12 mouse cellular contexts compared by ENCODE assay signal in the genomic region with DNA sequence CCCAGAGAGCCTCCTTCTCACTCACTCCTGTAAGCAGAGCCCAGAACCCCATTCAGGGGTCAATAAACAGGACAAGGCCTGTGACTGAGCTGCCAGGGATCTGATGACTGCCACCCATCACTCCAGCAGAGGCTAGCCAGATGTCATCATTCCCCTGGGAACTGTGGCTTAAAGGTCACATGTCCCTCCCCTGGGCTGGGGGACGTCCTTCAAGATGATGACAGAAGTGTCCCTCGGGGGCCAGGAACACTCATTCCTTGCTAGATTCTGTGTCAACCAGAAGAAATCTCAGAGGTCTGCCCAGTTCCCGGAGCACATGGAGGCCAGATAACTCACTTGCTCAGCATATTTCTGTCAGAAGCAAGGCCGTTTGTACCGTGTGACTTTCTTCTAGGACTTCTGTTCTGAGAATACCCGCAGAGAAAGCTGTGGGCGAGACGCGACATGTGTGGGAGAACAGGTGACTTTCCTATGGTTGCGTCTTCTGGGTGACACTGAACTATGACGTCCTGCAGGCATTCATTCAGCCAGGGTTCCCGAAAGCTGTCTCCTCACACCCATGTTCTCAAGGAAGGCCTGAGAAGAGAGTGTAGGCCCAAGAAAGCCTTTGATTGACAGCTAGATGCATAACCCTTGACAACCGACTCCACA. TPM values are rescaled to one million over a fixed set of nuclear protein-coding genes. Genes with fewer than 3 reads are reported as not detected.
DNase-seq lines count a peak whose midpoint lies in the region; ATAC-seq and TF ChIP-seq lines count a peak whose summit lies in the region.
"Had no signal": no experiment of that assay in that cellular context is flagged by ENCODE, and none has a peak within 500 bp of the region (broad histone marks: within the 10 kb centered on the region; RNA-seq: fewer than 3 reads in every experiment).

No protein-coding gene starts in this region.

- H3K27ac ChIP-seq in kidney, embryonic 16.5 days (ENCODE audit: low read length), result no peak overlapping the region
- H3K27ac ChIP-seq in midbrain, postnatal 0 days (ENCODE audit: low read depth, low read length), result no peak overlapping the region
- H3K27ac ChIP-seq: macrophage had no signal

- H3K4me3 ChIP-seq in kidney, embryonic 16.5 days (ENCODE audit: low read length), result no peak overlapping the region
- no peak overlapping the region for H3K4me3 ChIP-seq in midbrain, postnatal 0 days (ENCODE audit: low read depth, low read length)
- H3K4me3 ChIP-seq: erythroblast, embryonic 14.5 days had no signal

- H3K36me3 ChIP-seq in kidney, embryonic 16.5 days (ENCODE audit: insufficient read depth, low read length), result peaks cover 4% of the 10 kb centered on the region; the same call in 1 of the 2 replicates
- no peaks in the 10 kb centered on the region for H3K36me3 ChIP-seq in midbrain, postnatal 0 days (ENCODE audit: insufficient read depth, low read length)

- no peak overlapping the region for H3K9ac ChIP-seq in kidney, embryonic 16.5 days (replicated peaks; ENCODE audit: low read length)
- no peak overlapping the region for H3K9ac ChIP-seq in midbrain, postnatal 0 days (replicated peaks; ENCODE audit: low read length, poor library complexity, severe bottlenecking)

- 49% methylated on average over 13 of the region's 13 CpGs for WGBS in kidney, embryonic 16.5 days
- WGBS in midbrain, postnatal 0 days, result 78% methylated on average over 13 of the region's 13 CpGs

- no peak for TF ChIP-seq CTCF in midbrain, postnatal 0 days (IDR thresholded peaks at IDR 0.05)

- no peak for ATAC-seq in kidney, embryonic 16.5 days (ENCODE audit: low FRiP score, low TSS enrichment)
- no peak for ATAC-seq in midbrain, postnatal 0 days (ENCODE audit: low FRiP score)

- peaks cover 7% of the 10 kb centered on the region; the same call in 1 of the 2 replicates for H3K9me3 ChIP-seq in kidney, embryonic 16.5 days (ENCODE audit: low read length)
- no peaks in the 10 kb centered on the region for H3K9me3 ChIP-seq in midbrain, postnatal 0 days (ENCODE audit: low read length)

- peak; percentile 59 for DNase-seq in kidney, adult 11 months
- peak; percentile 46 to 54 for DNase-seq in adrenal gland, adult 18-20 months (ENCODE audit: low spot score in 2 of 2)
- DNase-seq in heart, postnatal 10 days, result peak; percentile 55 to 66
- peak; percentile 58 for DNase-seq in lung, postnatal 25 days (ENCODE audit: low spot score)
- DNase-seq in spleen, adult 18-20 months, result no peak
- DNase-seq in midbrain, postnatal 0 days (ENCODE audit: low spot score), result no peak
- DNase-seq in left cerebral cortex, postnatal 36 days (ENCODE audit: low spot score in 2 of 2), result no peak
- DNase-seq: cerebellum, adult 11-12 months; thymus, adult 2 months had no signal

- peaks cover 59% of the 10 kb centered on the region for H3K4me1 ChIP-seq in kidney, embryonic 16.5 days (ENCODE audit: insufficient read depth, low read length)
- no peaks in the 10 kb centered on the region for H3K4me1 ChIP-seq in midbrain, postnatal 0 days (ENCODE audit: insufficient read depth, low read length)

- H3K4me2 ChIP-seq in kidney, embryonic 16.5 days (replicated peaks; ENCODE audit: low read depth, low read length), result no peak overlapping the region
- no peak overlapping the region for H3K4me2 ChIP-seq in midbrain, postnatal 0 days (ENCODE audit: low read depth, low read length, poor library complexity, severe bottlenecking)

- no peaks in the 10 kb centered on the region for H3K27me3 ChIP-seq in kidney, embryonic 16.5 days (ENCODE audit: insufficient read depth, low read length)
- H3K27me3 ChIP-seq in midbrain, postnatal 0 days (ENCODE audit: insufficient read depth, low read length), result no peaks in the 10 kb centered on the region

- intact Hi-C loops in heart, postnatal 10 days (cut with DNase I), result no loop called here
- intact Hi-C loops in left cerebral cortex, postnatal 36 days (cut with DNase I), result no loop called here

RNA-seq across cellular contexts. Expression of a gene that starts 46.1 kb away (rescaled TPM):
- 27.8 and 27.9 TPM in 2 replicates for polyA plus RNA-seq in kidney, embryonic 16.5 days (2015; fragmentation: Nextera tagmentation; extraction: Ambion mirVana)
- 10 to 100 TPM; 24.6 to 25.2 TPM for total RNA-seq in adrenal gland, adult 18-20 months (2021)
- total RNA-seq in heart, postnatal 10 days (2021), result 10 to 100 TPM; 17.0 to 22.6 TPM
- total RNA-seq in midbrain, postnatal 0 days (2014; rRNA removed), result 13.2 and 20.6 TPM in 2 replicates
- polyA plus RNA-seq in midbrain, postnatal 0 days (2015; fragmentation: Nextera tagmentation; extraction: Ambion mirVana), result 4.0 TPM in 2 replicates
- 10 to 100 TPM; 45.2 to 71.2 TPM for total RNA-seq in left cerebral cortex, postnatal 36 days (2021)

Comparison
In these comparisons a context has a peak if more than half of its experiments do, and no peak if none do; other contexts are left out.
1. DNase-seq: peak in kidney, adult 11 months (single experiment), adrenal gland, adult 18-20 months (2 of 2), heart, postnatal 10 days (2 of 2) and lung, postnatal 25 days (single experiment); none in spleen, adult 18-20 months (0 of 2), midbrain, postnatal 0 days (single experiment) and left cerebral cortex, postnatal 36 days (0 of 2).